Mouse (Mus musculus): ENCODE data around the gene Slc6a11.

Gene Slc6a11

DNA sequence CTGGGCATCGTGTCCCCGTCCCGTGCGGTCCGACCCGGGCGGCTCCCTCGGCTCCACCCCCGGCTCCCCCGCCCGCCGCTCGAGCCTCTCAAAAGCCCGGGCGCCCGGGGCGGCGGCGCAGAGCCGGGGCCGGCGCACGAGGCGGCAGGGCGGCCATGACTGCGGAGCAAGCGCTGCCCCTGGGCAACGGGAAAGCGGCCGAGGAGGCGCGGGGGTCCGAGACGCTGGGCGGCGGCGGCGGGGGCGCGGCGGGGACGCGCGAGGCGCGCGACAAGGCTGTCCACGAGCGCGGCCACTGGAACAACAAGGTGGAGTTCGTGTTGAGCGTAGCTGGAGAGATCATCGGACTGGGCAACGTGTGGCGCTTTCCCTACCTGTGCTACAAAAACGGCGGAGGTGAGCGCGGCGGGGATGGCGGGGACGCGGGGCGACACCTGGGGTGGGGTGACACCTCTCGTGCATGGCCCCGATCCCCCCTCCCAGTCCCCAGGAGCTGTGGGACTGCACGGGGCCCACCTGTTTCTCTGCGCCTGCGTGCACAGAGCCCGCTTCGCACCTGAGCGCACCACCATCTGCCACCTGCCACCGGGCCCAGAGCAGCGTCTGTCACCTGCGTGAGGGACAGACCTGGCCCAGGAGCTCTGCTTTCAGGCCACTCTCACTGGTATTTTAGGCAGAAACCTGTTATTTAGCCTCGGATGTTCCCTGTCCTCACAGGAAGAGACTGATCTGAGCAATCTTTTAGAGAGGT lies at the start of gene Slc6a11:
Gene Slc6a11, plus strand, starts transcription at position 120 of the 751 bp plus-strand sequence.
- in situ Hi-C loops (cut with MboI; ENCODE audit: low sequenced_read_pairs) = no loop called here

DNA sequence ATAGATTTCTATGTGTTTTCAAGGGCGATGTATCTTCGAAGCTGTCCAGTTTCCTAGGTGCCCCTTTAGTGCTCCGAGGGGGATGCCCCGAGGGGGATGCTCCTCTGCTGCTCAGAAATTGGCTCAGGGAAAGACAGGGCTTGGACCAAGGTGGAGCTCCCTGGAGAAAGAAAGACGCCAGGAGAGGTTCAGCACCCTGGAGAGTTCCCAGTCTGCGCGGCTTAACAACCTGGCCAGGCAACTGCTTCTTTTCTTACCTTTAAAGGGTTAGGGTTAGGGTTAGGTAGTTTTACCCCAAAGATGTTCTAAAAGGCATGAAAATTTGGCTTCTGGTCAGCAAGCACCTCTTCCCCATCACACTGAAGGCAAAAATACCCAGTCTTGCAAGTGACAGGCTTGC lies 43.9 kb upstream of the Slc6a11 start:
- in situ Hi-C loops (cut with MboI; ENCODE audit: low sequenced_read_pairs) = loop anchor here (25.0 kb wide), 1 partner anchor 250 kb away; no protein-coding TSS in a partner anchor

- in situ Hi-C loops (cut with MboI; ENCODE audit: low sequenced_read_pairs) = loop anchor here (25.0 kb wide), 1 partner anchor 248 kb away; no protein-coding TSS in a partner anchor
Measured at GRCm38 (mm10) chr6:114089626-114090025, 41.4 kb upstream of the Slc6a11 start.

DNA sequence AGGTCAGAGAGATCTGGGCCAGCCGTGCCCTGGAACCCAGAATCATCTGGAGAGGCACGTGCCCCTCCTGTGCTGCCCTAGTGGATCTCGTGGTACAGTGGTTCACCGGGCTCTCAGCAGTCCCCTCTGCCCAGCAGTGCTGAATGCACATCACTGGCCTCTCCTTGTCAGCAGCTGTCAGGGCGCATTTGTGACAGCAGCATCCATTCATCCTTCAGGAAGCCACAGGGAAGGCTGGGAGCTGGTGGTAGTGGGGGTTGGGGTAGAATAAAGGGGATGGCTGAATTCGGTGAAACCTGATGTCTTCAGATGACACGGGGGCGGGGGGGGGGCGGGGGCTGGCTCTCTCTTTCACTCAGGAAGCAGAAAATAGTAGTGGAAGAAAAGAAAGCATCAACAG lies 38.8 kb upstream of the Slc6a11 start:
- in situ Hi-C loops (cut with MboI; ENCODE audit: low sequenced_read_pairs) = loop anchor here (25.0 kb wide), 1 partner anchor 245 kb away; no protein-coding TSS in a partner anchor

GRCm38 (mm10) chr6:114094251-114094650 lies 36.8 kb upstream of the Slc6a11 start:
- in situ Hi-C loops (cut with MboI; ENCODE audit: low sequenced_read_pairs) = loop anchor here (25.0 kb wide), 1 partner anchor 243 kb away; no protein-coding TSS in a partner anchor

GRCm38 (mm10) chr6:114096574-114096973 lies 34.5 kb upstream of the Slc6a11 start:
- in situ Hi-C loops (cut with MboI; ENCODE audit: low sequenced_read_pairs) = loop anchor here (25.0 kb wide), 1 partner anchor 241 kb away; no protein-coding TSS in a partner anchor

- in situ Hi-C loops (cut with MboI; ENCODE audit: low sequenced_read_pairs) = no loop called here
Measured at GRCm38 (mm10) chr6:114101923-114102322, 29.1 kb upstream of the Slc6a11 start.

GRCm38 (mm10) chr6:114119507-114119906 lies 11.5 kb upstream of the Slc6a11 start:
- in situ Hi-C loops (cut with MboI; ENCODE audit: low sequenced_read_pairs) = no loop called here

DNA sequence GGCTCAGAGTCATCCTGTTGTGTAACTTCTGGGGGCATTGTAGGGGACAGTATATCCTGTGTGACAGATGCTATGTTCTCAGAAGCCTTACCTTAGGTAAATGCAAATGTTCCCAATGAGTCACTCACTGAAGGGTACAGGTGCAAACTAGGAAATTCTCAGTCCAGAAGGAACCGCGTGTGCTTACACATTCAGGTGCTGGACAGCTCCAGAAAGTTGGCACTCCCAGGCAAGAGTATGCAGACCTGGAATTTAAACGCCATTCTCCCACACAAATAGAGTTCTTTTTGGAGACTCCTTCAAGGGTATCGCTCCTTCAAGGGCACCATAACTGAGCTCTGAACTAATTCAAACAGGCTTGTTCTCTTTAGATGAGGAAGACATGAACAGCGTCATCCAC lies 5.5 kb upstream of the Slc6a11 start:
- in situ Hi-C loops (cut with MboI; ENCODE audit: low sequenced_read_pairs) = no loop called here

DNA sequence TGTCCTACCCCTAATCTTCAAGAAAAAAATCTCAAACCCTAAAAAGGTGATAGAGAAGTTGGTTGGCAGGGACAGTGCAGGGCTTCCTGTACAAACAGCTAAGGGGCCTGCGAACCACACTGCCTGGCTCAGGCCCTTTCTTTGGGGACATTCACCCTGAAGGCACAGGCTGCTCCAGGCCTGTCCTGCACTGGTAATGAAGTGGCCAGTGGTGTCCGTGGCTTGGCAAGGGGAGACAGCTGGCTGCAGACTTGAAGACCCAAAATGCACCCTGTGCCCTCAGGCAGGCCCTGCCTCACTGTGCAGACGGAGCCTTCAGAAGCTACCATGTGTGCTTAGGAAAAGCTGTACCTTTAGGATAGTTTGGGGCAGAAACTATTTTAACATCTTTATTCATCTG lies 1.4 kb downstream of the Slc6a11 start:
- in situ Hi-C loops (cut with MboI; ENCODE audit: low sequenced_read_pairs) = no loop called here

DNA sequence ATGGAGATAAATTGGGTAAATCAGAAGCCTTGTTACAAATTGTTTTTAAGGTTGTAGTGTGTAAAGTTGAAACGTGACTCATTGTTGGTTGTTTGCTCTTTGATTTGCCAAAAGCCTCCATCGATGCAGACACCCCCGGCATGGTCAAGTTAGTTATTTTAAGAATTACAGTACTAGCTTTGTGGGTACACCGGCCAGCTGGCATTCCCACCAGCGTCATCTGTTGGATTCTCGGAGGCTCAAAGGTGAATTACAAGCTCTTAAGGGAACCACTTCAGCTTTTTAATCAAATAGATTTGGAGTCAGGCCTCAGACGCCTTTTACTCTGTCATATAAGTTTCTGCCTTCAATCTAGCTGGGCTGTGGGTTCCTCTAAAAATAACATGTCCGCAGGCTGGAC lies 1.9 kb downstream of the Slc6a11 start:
- in situ Hi-C loops (cut with MboI; ENCODE audit: low sequenced_read_pairs) = no loop called here

- in situ Hi-C loops (cut with MboI; ENCODE audit: low sequenced_read_pairs) = no loop called here
Measured at GRCm38 (mm10) chr6:114138970-114139369, 7.9 kb downstream of the Slc6a11 start.

DNA sequence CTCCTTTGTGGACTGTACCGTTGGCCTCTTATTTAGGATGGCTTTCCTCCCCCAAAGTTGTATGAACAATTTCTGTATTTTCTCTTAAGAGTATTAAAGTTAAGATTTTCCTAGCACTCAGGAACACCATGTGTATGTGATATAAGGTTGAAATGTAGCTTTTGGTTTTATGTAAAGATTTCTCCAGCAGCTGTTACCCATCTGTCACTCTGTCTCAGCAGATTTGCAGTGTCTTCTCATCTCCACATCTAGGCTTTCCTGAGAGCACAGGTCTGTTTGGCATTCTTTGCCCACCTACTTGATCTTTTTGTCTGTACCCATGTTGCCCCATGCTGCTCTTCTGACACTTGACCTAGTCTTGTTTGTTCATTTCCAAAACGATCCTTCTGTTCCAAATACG lies 10.4 kb downstream of the Slc6a11 start:
- in situ Hi-C loops (cut with MboI; ENCODE audit: low sequenced_read_pairs) = no loop called here

GRCm38 (mm10) chr6:114142480-114142879 lies 11.4 kb downstream of the Slc6a11 start:
- in situ Hi-C loops (cut with MboI; ENCODE audit: low sequenced_read_pairs) = no loop called here

DNA sequence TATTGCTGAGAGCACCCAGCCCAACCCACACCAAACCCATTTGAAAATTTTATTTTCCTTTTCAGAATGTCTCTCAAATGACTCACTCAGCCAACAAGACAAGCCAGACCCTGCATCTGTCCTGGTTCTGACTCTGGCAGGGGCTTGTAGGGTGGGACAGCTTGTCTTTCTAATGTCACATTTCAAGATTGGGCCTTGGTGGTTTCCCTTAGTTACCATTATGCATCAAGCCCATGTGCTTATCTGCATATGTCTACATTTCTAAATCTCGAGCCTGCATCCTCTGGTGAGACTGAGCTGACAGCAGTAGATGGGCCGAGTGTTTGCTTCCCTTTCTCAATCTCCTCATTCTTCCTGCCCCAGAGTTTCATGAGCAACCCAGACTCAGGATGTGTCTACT lies 12.5 kb downstream of the Slc6a11 start:
- in situ Hi-C loops (cut with MboI; ENCODE audit: low sequenced_read_pairs) = no loop called here

GRCm38 (mm10) chr6:114144447-114145105 lies 13.5 kb downstream of the Slc6a11 start:
- in situ Hi-C loops (cut with MboI; ENCODE audit: low sequenced_read_pairs) = no loop called here

DNA sequence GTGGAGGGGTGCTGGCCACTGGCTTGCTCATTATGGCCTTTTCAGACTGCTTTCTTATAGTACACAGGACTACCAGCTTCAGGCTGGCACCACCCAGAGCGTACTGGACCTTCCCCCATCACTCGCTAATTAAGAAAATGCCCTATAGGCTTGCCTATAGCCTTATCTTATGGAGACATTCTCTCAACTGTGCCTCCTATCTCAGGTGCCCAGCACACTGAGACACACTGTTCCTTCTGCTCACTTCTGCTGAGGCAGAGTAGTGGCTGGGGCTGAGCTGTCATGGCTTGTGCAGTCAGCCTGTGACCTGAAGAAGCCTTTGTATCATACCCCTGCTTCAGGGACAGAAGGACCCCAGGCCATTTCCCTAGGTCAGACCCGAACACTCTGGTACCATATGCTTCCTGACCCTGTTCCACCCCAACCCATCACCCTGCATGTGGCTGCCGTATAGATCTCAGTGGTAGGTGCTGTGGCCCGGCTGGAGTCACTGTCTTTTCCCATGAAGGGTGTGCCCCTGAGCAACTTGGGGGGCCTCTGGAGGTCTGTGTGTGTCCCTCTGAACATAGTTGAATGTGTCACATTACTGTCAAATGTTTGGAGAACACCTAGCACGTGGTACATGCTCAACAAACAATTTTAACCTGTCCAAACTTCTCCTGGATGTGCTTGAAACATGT lies 14.7 kb downstream of the Slc6a11 start:
- in situ Hi-C loops (cut with MboI; ENCODE audit: low sequenced_read_pairs) = no loop called here

GRCm38 (mm10) chr6:114155720-114156119 lies 24.7 kb downstream of the Slc6a11 start:
- in situ Hi-C loops (cut with MboI; ENCODE audit: low sequenced_read_pairs) = no loop called here

GRCm38 (mm10) chr6:114158811-114159210 lies 27.8 kb downstream of the Slc6a11 start:
- in situ Hi-C loops (cut with MboI; ENCODE audit: low sequenced_read_pairs) = no loop called here

- in situ Hi-C loops (cut with MboI; ENCODE audit: low sequenced_read_pairs) = no loop called here
Measured at GRCm38 (mm10) chr6:114160732-114161131, 29.7 kb downstream of the Slc6a11 start.

DNA sequence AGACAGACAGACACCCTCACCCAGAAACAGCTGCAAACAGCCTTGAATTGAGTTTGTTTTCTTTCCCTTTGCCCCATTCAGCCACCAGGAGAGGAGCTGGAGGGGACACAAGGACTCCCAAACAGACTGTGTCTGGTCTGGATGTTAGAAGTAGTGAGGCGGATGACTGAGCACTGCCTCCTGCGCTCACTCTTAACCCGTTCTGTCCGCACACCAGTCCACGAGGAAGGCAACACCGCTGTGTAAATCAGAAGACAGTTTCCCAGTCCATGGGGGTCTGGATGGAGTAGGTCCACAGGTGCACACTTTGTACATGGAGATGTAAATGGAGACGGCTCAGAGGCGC lies 43.0 kb downstream of the Slc6a11 start:
- in situ Hi-C loops (cut with MboI; ENCODE audit: low sequenced_read_pairs) = no loop called here

All from CH12F3 (cell line).